Mouse (Mus musculus) MEL (cell line): Measurements from ENCODE around the gene Fmod. TPM values are rescaled to one million over a fixed set of nuclear protein-coding genes. Genes with fewer than 3 reads are reported as not detected.

Experiments
- DNase-seq: peaks from one replicate; pipeline ENCODE4 v3.0.0; 2011; ENCODE audit warnings: low read depth, low spot score
- H3K27ac ChIP-seq: 2 replicates; pipeline ENCODE4 v1.5.1; 2012; ENCODE audit warnings: low read depth, mild to moderate bottlenecking, control low read depth, low read length, moderate library complexity; ENCODE audit not compliant: control insufficient read depth
- H3K27me3 ChIP-seq, 2 experiments: fragments of 150-350 bp in 1 of 2; sonication (generic) in 1 of 2; 2 replicates each; pipeline ENCODE4 v1.6.1; 2012; ENCODE audit warnings: low read length in 2 of 2, mild to moderate bottlenecking in 2 of 2, improper control_type of control experiment in 1 of 2, moderate library complexity in 1 of 2; ENCODE audit not compliant: insufficient read depth in 2 of 2, control insufficient read depth in 1 of 2
- H3K36me3 ChIP-seq, 2 experiments: 2 replicates each; pipeline ENCODE4 v1.6.1; 2012 to 2014; ENCODE audit warnings: low read length in 2 of 2, improper control_type of control experiment in 1 of 2, inconsistent platforms in 1 of 2, mild to moderate bottlenecking in 1 of 2; ENCODE audit not compliant: insufficient read depth in 2 of 2, control insufficient read depth in 1 of 2
- H3K4me1 ChIP-seq, 2 experiments: fragments of 150-350 bp in 1 of 2; sonication (generic) in 1 of 2; 2 replicates each; pipeline ENCODE4 v1.6.1; 2012; ENCODE audit warnings: low read length in 2 of 2, improper control_type of control experiment in 1 of 2, mild to moderate bottlenecking in 1 of 2; ENCODE audit not compliant: insufficient read depth in 2 of 2, control insufficient read depth in 1 of 2
- H3K4me3 ChIP-seq, 2 experiments: fragments of 150-350 bp in 1 of 2; sonication (generic) in 1 of 2; 2 replicates each; pipeline ENCODE4 v1.5.1; 2012; ENCODE audit warnings: low read depth in 2 of 2, low read length in 2 of 2, mild to moderate bottlenecking in 2 of 2, moderate library complexity in 2 of 2, control low read depth in 1 of 2, improper control_type of control experiment in 1 of 2; ENCODE audit not compliant: control insufficient read depth in 1 of 2, insufficient read depth in 1 of 2
- H3K79me2 ChIP-seq: 2 replicates; pipeline ENCODE4 v1.6.1; 2012; ENCODE audit warnings: mild to moderate bottlenecking, low read length, moderate library complexity; ENCODE audit not compliant: control insufficient read depth, poor library complexity, insufficient read depth
- H3K9ac ChIP-seq: 2 replicates; pipeline ENCODE4 v1.6.1; 2012; ENCODE audit warnings: low read depth, mild to moderate bottlenecking, control low read depth, low read length, moderate library complexity; ENCODE audit not compliant: control insufficient read depth, poor library complexity, severe bottlenecking
- H3K9me3 ChIP-seq: fragments of 150-350 bp; sonication (generic); replicated peaks from 2 replicates; pipeline ENCODE4 v1.6.1; 2012; ENCODE audit warnings: mild to moderate bottlenecking, low read length, improper control_type of control experiment, moderate library complexity; ENCODE audit not compliant: insufficient read depth
- BHLHE40 ChIP-seq: IDR thresholded peaks from 2 replicates; pipeline ENCODE4 v1.6.1; 2012; ENCODE audit warnings: low read depth, mild to moderate bottlenecking, inconsistent platforms, low read length, improper control_type of control experiment, borderline replicate concordance
- CHD1 ChIP-seq: IDR thresholded peaks from 2 replicates; pipeline ENCODE4 v1.6.1; 2012; ENCODE audit warnings: low read depth, mild to moderate bottlenecking, inconsistent platforms, low read length, improper control_type of control experiment
- E2F4 ChIP-seq: IDR thresholded peaks from 2 replicates; pipeline ENCODE4 v1.6.1; 2011; ENCODE audit warnings: low read depth, low read length, improper control_type of control experiment, borderline replicate concordance
- ELF1 ChIP-seq: IDR thresholded peaks from 2 replicates; pipeline ENCODE4 v1.6.1; 2014; ENCODE audit warnings: low read depth, mild to moderate bottlenecking, inconsistent platforms, low read length, improper control_type of control experiment, moderate library complexity
- GATA1 ChIP-seq: IDR thresholded peaks from 2 replicates; pipeline ENCODE4 v1.6.1; 2011; ENCODE audit warnings: low read depth, low read length, improper control_type of control experiment
- JUND ChIP-seq: IDR thresholded peaks from 2 replicates; pipeline ENCODE4 v1.6.1; 2011; ENCODE audit warnings: low read depth, mild to moderate bottlenecking, improper control_type of control experiment, low read length
- MAFK ChIP-seq: IDR thresholded peaks from 2 replicates; pipeline ENCODE4 v1.6.1; 2011; ENCODE audit warnings: low read depth, mild to moderate bottlenecking, low read length, improper control_type of control experiment, borderline replicate concordance
- MAX ChIP-seq: IDR thresholded peaks from 2 replicates; pipeline ENCODE4 v1.6.1; 2011; ENCODE audit warnings: low read length, improper control_type of control experiment
- MAZ ChIP-seq: IDR thresholded peaks from 2 replicates; pipeline ENCODE4 v1.6.1; 2012; ENCODE audit warnings: low read depth, mild to moderate bottlenecking, inconsistent platforms, low read length, improper control_type of control experiment
- MEF2A ChIP-seq: IDR thresholded peaks from 2 replicates; pipeline ENCODE4 v1.6.1; 2014; ENCODE audit warnings: low read depth, mild to moderate bottlenecking, inconsistent platforms, low read length, improper control_type of control experiment; ENCODE audit not compliant: poor library complexity, insufficient replicate concordance, severe bottlenecking; ENCODE audit errors: extremely low read depth
- MYB ChIP-seq: IDR thresholded peaks from 2 replicates; pipeline ENCODE4 v1.6.1; 2011; ENCODE audit warnings: mild to moderate bottlenecking, low read depth, low read length, improper control_type of control experiment
- MYC ChIP-seq: IDR thresholded peaks from 2 replicates; pipeline ENCODE4 v1.6.1; 2011; ENCODE audit warnings: low read depth, mild to moderate bottlenecking, low read length, improper control_type of control experiment, moderate library complexity
- POLR2A ChIP-seq, 2 experiments: IDR thresholded peaks; 2 replicates each; pipeline ENCODE4 v1.6.1; 2011 to 2012; ENCODE audit warnings: low read length in 2 of 2, mild to moderate bottlenecking in 2 of 2, control low read depth in 1 of 2, improper control_type of control experiment in 1 of 2, low read depth in 1 of 2, moderate library complexity in 1 of 2; ENCODE audit not compliant: control insufficient read depth in 1 of 2, insufficient read depth in 1 of 2, poor library complexity in 1 of 2
- POLR2AphosphoS5 ChIP-seq: IDR thresholded peaks from 2 replicates; pipeline ENCODE4 v1.6.1; 2012; ENCODE audit warnings: low read depth, borderline replicate concordance, mild to moderate bottlenecking, inconsistent platforms, low read length, moderate library complexity, mixed read lengths
- RAD21 ChIP-seq: IDR thresholded peaks from 2 replicates; pipeline ENCODE4 v1.6.1; 2011; ENCODE audit warnings: mild to moderate bottlenecking, low read depth, low read length, improper control_type of control experiment
- SIN3A ChIP-seq: IDR thresholded peaks from 2 replicates; pipeline ENCODE4 v1.6.1; 2012; ENCODE audit warnings: low read length, improper control_type of control experiment, inconsistent platforms
- SMC3 ChIP-seq: IDR thresholded peaks from 2 replicates; pipeline ENCODE4 v1.6.1; 2011; ENCODE audit warnings: low read depth, low read length, improper control_type of control experiment
- TAL1 ChIP-seq: IDR thresholded peaks from 2 replicates; pipeline ENCODE4 v1.6.1; 2012; ENCODE audit warnings: mild to moderate bottlenecking, inconsistent platforms, low read length, moderate library complexity, mixed read lengths
- TBP ChIP-seq: IDR thresholded peaks from 2 replicates; pipeline ENCODE4 v1.8.0; 2011; ENCODE audit warnings: low read depth, low read length, improper control_type of control experiment
- TCF12 ChIP-seq: IDR thresholded peaks from 2 replicates; pipeline ENCODE4 v1.6.1; 2014; ENCODE audit warnings: low read depth, mild to moderate bottlenecking, inconsistent platforms, low read length, improper control_type of control experiment, moderate library complexity
- UBTF ChIP-seq: IDR thresholded peaks from 2 replicates; pipeline ENCODE4 v1.6.1; 2012; ENCODE audit warnings: low read depth, mild to moderate bottlenecking, inconsistent platforms, low read length, improper control_type of control experiment, moderate library complexity, borderline replicate concordance; ENCODE audit not compliant: insufficient read depth
- USF1 ChIP-seq: IDR thresholded peaks from 2 replicates; pipeline ENCODE4 v1.6.1; 2014; ENCODE audit warnings: low read depth, mild to moderate bottlenecking, inconsistent platforms, low read length, improper control_type of control experiment, moderate library complexity
- USF2 ChIP-seq, 2 experiments: IDR thresholded peaks; 2 replicates each; pipeline ENCODE4 v1.6.1; 2011 to 2012; ENCODE audit warnings: improper control_type of control experiment in 2 of 2, low read length in 2 of 2, borderline replicate concordance in 1 of 2, inconsistent platforms in 1 of 2, low read depth in 1 of 2, mild to moderate bottlenecking in 1 of 2; ENCODE audit not compliant: insufficient read depth in 1 of 2
- ZC3H11A ChIP-seq: IDR thresholded peaks from 2 replicates; pipeline ENCODE4 v1.6.1; 2012; ENCODE audit warnings: low read depth, mild to moderate bottlenecking, inconsistent platforms, low read length, improper control_type of control experiment
- ZKSCAN1 ChIP-seq: IDR thresholded peaks from 2 replicates; pipeline ENCODE4 v1.6.1; 2012; ENCODE audit warnings: low read depth, mild to moderate bottlenecking, inconsistent platforms, low read length, improper control_type of control experiment, moderate library complexity
- polyA plus RNA-seq, 2 experiments: library from polyadenylated mRNA; stranded (reverse) in 1 of 2; unstranded in 1 of 2; fragments of >175 nt in 1 of 2; fragments of >200 nt in 1 of 2; gene quantifications; 2 replicates each; pipeline versions ENCODE4 v1.2.1 to v1.2.4; 2012; ENCODE audit warnings: low replicate concordance in 2 of 2, low read depth in 1 of 2; ENCODE audit not compliant: insufficient read length in 2 of 2, insufficient read depth in 1 of 2, missing spikeins in 1 of 2
- total RNA-seq: library from RNA; depleted of rRNA; stranded (reverse); fragments of 300-350 nt; gene quantifications from 2 replicates; pipeline ENCODE4 v1.2.3, GENCODE M21; 2012

Gene Fmod
- total and polyA plus RNA-seq, 3 experiments, result not detected

DNA sequence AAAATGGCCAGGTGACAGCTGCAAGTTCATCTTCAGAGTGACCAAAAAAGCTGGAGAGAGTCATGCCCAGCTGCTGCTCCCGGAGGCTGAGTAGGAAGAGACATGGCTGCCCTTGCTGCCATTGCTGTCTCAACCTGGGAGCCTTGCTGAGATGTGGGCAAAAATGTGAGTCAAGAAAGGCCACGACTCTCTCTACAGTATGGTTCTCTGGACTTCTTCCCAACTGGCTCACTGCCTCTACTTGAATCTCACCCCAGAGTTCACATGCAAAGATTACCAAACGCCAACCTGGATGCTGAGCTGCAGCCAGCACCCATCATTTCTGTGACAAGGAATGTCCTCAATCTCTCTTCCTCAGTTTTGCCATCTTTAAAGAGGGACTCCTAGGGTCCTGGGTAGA, 47.1 kb downstream of the Fmod start:
- no peak for DNase-seq
- H3K9ac ChIP-seq, result no peak overlapping the region
- H3K36me3 ChIP-seq, result peaks cover 0 to 16% of the 10 kb centered on the region in 2 experiments; a peak in 2 of 4 replicates
- H3K79me2 ChIP-seq, result no peaks in the 10 kb centered on the region
- peaks cover 4 to 35% of the 10 kb centered on the region in 2 experiments for H3K4me1 ChIP-seq
- no peaks in the 10 kb centered on the region for H3K27me3 ChIP-seq
- no peak overlapping the region for H3K27ac ChIP-seq
- TF ChIP-seq ELF1, result no peak
- no peak for TF ChIP-seq TCF12
- TF ChIP-seq BHLHE40, result no peak
- no peak for TF ChIP-seq UBTF
- TF ChIP-seq MAX, result no peak
- TF ChIP-seq RAD21, result no peak
- no peak for TF ChIP-seq MYB
- no peak for TF ChIP-seq USF2 (IDR thresholded peaks at IDR 0.05; ENCODE audit: borderline replicate concordance in 1 of 2, insufficient read depth in 1 of 2, low read depth in 1 of 2, low read length in 2 of 2)
- TF ChIP-seq TAL1, result no peak
- TF ChIP-seq MAZ, result no peak
- no peak for TF ChIP-seq USF1
- no peak for TF ChIP-seq POLR2A (IDR thresholded peaks at IDR 0.05; ENCODE audit: control insufficient read depth in 1 of 2, insufficient read depth in 1 of 2, low read depth in 1 of 2, low read length in 2 of 2, poor library complexity in 1 of 2)
- TF ChIP-seq TBP, result no peak
- no peak for TF ChIP-seq JUND
- no peak for TF ChIP-seq ZC3H11A
- no peak for TF ChIP-seq MYC
- no peak for TF ChIP-seq POLR2AphosphoS5
- no peaks in the 10 kb centered on the region for H3K9me3 ChIP-seq
- H3K4me3 ChIP-seq, result no peak overlapping the region

DNA sequence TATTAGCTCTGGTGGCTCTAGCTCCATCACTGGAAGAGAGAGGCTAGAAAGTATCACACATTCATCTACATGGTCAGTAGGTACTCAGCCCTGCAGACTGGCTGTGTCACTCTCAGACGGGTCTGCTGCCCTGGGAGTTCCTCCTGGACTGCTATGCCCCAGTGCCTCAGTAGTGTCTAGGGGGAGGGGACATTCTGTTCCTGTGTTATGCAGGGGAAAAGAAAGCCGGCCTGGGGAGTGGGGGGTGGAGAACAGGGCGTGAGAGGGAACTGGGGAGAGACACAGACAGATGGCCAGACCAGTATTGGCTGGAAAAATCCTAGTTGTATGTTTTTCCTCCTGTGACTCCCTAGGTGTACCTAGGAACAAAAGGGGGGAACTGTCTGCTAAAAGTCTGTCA, 49.0 kb downstream of the Fmod start:
- no peaks in the 10 kb centered on the region for H3K79me2 ChIP-seq
- H3K36me3 ChIP-seq, result peaks cover 0 to 17% of the 10 kb centered on the region in 2 experiments; a peak in 2 of 4 replicates
- DNase-seq, result no peak
- peaks cover 4 to 29% of the 10 kb centered on the region in 2 experiments for H3K4me1 ChIP-seq
- no peak overlapping the region for H3K27ac ChIP-seq
- H3K27me3 ChIP-seq, result no peaks in the 10 kb centered on the region
- no peak overlapping the region for H3K9ac ChIP-seq
- TF ChIP-seq MYC, result no peak
- TF ChIP-seq RAD21, result no peak
- TF ChIP-seq MAFK, result no peak
- no peak for TF ChIP-seq MYB
- no peak for TF ChIP-seq E2F4
- TF ChIP-seq POLR2A (IDR thresholded peaks at IDR 0.05; ENCODE audit: control insufficient read depth in 1 of 2, insufficient read depth in 1 of 2, low read depth in 1 of 2, low read length in 2 of 2, poor library complexity in 1 of 2), result no peak
- TF ChIP-seq GATA1, result no peak
- no peak for TF ChIP-seq TCF12
- TF ChIP-seq SMC3, result no peak
- TF ChIP-seq ZKSCAN1, result no peak
- no peak for TF ChIP-seq MEF2A
- TF ChIP-seq CHD1, result no peak
- TF ChIP-seq SIN3A, result no peak
- no peak for TF ChIP-seq USF1
- TF ChIP-seq, all 39 proteins: peak for 0
- Histone ChIP-seq H3K4me3 (no peak overlapping the region; a peak in 1 of 4 replicates), H3K9me3 (no peaks in the 10 kb centered on the region)
